Mouse (Mus musculus): ENCODE measurements around the gene Nckap5l. TPM values are rescaled to one million over a fixed set of nuclear protein-coding genes. Genes with fewer than 3 reads are reported as not detected.
A peak's percentile ranks its signal among the peaks of the same experiment; 100 is the strongest.
"Not testable (repeated sequence)": the region's sequence is repeated elsewhere in the genome, so short reads cannot be mapped to it uniquely, and the experiment has no call there.

The Nckap5l gene
- total RNA-seq, 2 experiments from 2014 or later, result 2.3 to 2.7 TPM

DNA sequence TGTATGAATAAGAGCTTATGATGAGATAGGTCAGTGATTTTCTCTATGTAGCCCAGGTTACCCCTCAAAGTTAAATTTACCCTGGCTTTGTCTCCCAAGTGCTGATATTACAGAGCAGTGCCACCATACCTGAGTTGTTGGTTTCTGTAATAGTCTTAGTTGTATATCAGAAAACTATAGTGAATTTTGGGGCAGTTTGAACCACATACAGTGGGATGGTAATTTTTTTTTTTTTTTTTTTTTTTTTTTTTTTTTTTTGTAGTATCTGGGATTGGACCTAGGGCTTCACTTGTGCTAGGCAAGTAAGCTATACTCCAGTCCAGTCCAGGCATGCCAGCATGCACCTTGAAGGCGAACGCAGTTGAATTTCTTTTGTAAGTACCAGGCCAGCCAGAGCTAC, 59.9 kb downstream of the Nckap5l start:
- intact Hi-C loops (cut with DNase I), result no loop called here

GRCm38 (mm10) chr15:99396875-99397274, 60.7 kb downstream of the Nckap5l start:
- DNase-seq, result peak; percentile 55
- intact Hi-C loops (cut with DNase I), result no loop called here
- H3K27ac ChIP-seq, result peak overlapping the region; percentile 50
- TF ChIP-seq CTCF (IDR thresholded peaks at IDR 0.05), result no peak
- peak overlapping the region; percentile 3; the same call in 1 of the 2 replicates for H3K4me3 ChIP-seq

More for the DNA sequence above, 59.9 kb downstream of the Nckap5l start:
- no peak for DNase-seq
- no peak for TF ChIP-seq CTCF (IDR thresholded peaks at IDR 0.05)
- Histone ChIP-seq H3K4me3 (no peak overlapping the region), H3K27ac (peak overlapping the region; percentile 55; the same call in 1 of the 2 replicates)

- no peak for DNase-seq
- no peak for TF ChIP-seq CTCF (IDR thresholded peaks at IDR 0.05)
- intact Hi-C loops (cut with DNase I), result no loop called here
- Histone ChIP-seq H3K4me3 (peak overlapping the region; percentile 3; the same call in 1 of the 2 replicates), H3K27ac (peak overlapping the region; percentile 50)
Observed at GRCm38 (mm10) chr15:99396462-99396861, 61.1 kb downstream of the Nckap5l start.

DNA sequence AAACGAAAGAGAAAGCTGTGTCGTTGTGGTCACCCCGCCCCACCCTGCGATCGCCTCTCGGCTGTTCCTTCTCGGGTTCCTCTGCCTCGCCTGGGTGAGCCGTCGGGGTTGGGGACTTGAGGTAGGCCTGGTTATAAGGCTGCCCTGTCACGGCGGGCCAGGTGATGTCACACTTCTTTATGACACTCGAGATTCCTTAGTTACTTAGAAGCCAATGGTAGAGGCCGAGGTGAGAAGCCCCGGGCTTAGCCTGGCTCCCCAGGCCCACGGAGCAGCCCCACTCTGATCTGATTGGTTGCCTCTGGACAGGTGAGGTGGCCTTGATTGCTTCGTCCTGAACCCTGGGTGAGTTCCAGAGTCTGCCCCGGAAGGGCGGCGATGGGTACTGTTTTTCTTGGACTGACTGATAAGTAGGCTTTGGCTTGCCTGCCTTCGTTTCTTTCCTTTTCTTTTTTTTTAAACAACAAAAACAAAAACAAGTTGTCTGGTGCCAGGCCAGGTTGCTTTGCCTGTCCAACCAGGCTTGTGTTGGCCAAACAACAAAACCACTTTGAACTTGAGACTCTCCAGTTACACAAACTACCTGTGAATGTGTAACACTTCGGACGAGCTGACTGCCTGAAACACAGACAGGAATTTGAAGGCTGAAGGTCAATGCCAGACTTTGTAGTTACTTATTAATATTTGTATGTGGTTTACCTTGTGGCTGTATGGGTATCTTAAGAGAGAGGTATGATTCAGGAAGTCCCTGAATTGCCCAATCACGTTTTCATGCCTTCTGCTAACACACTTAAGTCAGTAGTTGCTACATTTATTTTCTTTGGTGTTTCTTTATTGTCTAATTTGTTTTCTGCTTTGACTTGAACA, 63.9 kb downstream of the Nckap5l start:
- DNase-seq, result no peak

GRCm38 (mm10) chr15:99392486-99393385, 64.8 kb downstream of the Nckap5l start, which contains the start of gene Tmbim6:
Tmbim6 (plus strand) TSS chr15:99392882.
- peak within 1 kb of the TSS; percentile 93 for H3K4me3 ChIP-seq
- H3K27ac ChIP-seq, result peak within 1 kb of the TSS; percentile 99
- DNase-seq, result peak; percentile 99
- no peak for TF ChIP-seq CTCF (IDR thresholded peaks at IDR 0.05)
- intact Hi-C loops (cut with DNase I), result no loop called here

More for the DNA sequence above, 63.9 kb downstream of the Nckap5l start:
- H3K27ac ChIP-seq, result peak overlapping the region; percentile 99
- intact Hi-C loops (cut with DNase I), result no loop called here
- no peak for TF ChIP-seq CTCF (IDR thresholded peaks at IDR 0.05)
- H3K4me3 ChIP-seq, result peak overlapping the region; percentile 93

- no peak for TF ChIP-seq CTCF (IDR thresholded peaks at IDR 0.05)
- H3K4me3 ChIP-seq, result peak overlapping the region; percentile 93
- H3K27ac ChIP-seq, result peak overlapping the region; percentile 99
- DNase-seq, result no peak
- intact Hi-C loops (cut with DNase I), result no loop called here
Observed at GRCm38 (mm10) chr15:99391975-99392374, 65.6 kb downstream of the Nckap5l start.

DNA sequence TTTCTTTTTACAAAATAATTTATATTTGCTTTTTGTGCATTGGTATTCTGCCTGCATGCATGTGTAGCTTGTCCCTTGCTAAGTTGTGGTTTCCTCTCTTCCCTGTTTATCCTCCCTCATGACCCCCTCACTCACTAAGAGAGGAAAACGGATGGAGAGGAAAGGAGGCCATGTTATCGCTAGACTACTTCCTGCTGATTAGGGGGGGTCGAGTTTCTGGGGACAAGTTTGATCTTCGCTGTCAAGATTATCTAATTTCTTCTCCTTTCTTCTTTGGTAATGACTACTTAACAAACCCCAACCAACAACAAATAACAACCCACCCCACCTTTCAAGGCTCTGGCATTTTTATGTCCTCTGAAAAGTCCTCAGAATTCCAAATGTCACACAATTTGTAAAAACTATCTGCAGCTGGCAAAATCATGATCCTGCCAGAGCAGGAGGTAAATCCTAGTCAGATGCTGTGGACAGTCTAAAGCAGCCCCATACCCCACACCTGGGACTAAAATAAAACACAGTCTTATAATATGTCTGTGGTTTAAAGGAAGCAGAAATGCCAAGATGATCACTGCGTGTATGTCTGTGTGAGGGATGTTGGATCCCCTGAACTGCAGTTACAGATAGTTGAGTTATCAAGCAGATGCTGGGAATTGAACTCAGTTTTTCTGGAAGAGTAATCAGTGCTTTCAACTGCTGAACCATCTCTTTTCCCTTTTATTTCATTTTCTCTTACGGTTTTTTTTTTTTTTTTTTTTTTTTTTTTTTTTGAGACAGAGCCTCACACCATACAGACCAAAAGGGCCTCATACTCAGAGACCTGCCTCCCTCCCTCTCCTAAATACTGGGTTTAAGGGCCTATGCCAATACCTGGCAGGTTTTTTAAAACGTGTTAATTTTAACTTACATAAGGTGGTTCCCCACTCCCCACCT, 66.8 kb downstream of the Nckap5l start:
- no peak for TF ChIP-seq CTCF (IDR thresholded peaks at IDR 0.05)
- no peak for DNase-seq
- Histone ChIP-seq H3K4me3 (no peak overlapping the region), H3K27ac (no peak overlapping the region)
- intact Hi-C loops (cut with DNase I), result no loop called here

GRCm38 (mm10) chr15:99387976-99388375, 69.6 kb downstream of the Nckap5l start:
- intact Hi-C loops (cut with DNase I), result no loop called here
- H3K4me3 ChIP-seq, result no peak overlapping the region

DNA sequence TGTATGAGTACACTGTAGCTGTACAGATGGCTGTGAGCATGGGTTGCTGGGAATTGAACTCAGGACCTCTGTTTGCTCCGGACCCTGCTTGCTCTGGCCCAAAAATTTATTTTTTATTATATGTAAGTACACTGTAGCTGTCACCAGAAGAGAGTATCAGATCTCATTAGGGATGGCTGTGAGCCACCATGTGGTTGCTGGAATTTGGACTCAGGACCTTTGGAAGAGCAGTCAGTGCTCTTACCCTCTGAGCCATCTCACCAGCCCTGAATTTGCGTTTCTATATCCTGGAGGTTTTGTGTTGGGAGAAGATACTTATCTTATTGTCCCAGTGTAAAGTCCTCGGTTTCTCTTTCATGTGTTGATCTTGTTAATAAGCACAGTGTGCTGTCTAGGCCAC, 70.8 kb downstream of the Nckap5l start:
- intact Hi-C loops (cut with DNase I), result no loop called here
- DNase-seq, result no peak
- Histone ChIP-seq H3K27ac (no peak overlapping the region), H3K4me3 (no peak overlapping the region)
- TF ChIP-seq CTCF (IDR thresholded peaks at IDR 0.05), result no peak

More at GRCm38 (mm10) chr15:99387976-99388375, 69.6 kb downstream of the Nckap5l start:
- no peak overlapping the region; the same call in 1 of the 2 replicates for H3K27ac ChIP-seq
- no peak for TF ChIP-seq CTCF (IDR thresholded peaks at IDR 0.05)
- DNase-seq, result peak; percentile 39

DNA sequence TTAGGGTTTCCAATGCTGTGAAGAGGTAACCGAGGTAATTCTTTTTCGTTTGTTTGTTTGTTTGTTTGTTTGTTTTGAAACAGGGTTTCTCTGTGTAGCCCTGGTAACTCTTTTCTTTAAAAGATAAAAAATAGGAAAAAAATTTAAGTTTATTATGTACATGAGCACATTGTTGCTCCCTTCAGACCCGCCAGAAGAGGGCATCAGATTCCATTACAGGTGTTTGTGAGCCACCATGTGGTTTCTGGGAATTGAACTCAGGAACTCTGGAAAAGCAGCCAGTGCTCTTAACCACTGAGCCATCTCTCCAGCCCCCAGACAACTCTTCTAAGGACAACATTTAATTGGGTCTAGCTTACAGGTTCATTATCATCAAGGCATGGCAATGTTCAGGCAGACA, 71.4 kb downstream of the Nckap5l start:
- H3K27ac ChIP-seq; intact Hi-C loops (cut with DNase I); H3K4me3 ChIP-seq; DNase-seq: not testable (repeated sequence)
- peak; percentile 38 for TF ChIP-seq CTCF (IDR thresholded peaks at IDR 0.05)

DNA sequence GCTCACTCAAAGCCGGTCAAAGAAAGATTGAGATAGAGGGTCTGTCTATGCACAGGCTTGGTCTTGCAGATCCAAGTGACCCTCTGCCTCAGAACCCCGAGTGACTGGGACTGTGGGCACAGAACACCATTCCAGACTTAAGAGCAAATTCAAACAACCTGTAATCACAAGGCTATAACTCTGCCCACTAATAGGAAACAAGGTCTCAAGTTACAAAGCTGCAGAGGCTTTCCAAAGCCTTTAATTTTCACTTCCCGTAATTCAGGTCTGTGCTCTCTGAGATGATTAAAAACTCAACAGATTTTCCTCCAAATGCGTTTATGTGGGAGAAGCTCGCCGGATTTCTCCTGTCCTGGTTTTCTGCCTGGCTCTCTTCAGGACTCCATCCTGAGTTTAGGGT, 73.5 kb downstream of the Nckap5l start:
- H3K27ac ChIP-seq, result no peak overlapping the region
- intact Hi-C loops (cut with DNase I), result no loop called here
- no peak for TF ChIP-seq CTCF (IDR thresholded peaks at IDR 0.05)
- no peak overlapping the region for H3K4me3 ChIP-seq
- no peak for DNase-seq

DNA sequence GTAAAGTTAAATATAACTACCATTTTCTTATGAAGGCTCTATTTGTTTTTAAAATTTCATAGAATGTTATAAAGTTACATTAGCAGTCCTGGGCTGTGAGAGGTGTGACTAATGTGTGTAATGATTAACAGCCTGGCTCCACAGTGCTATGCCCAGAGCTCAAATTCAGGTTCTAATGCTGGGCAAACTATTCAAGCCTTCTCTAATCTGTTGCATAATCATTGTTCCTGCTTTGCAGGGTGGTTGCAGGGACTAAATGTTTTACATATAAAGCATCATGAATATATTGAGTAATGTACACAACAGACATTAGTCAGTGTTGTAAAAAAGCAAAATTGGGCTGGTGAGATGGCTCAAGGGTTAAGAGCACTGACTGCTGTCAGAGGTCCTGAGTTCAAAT, 74.7 kb downstream of the Nckap5l start:
- intact Hi-C loops (cut with DNase I), result no loop called here
- no peak overlapping the region for H3K27ac ChIP-seq
- H3K4me3 ChIP-seq, result no peak overlapping the region
- no peak for DNase-seq
- no peak for TF ChIP-seq CTCF (IDR thresholded peaks at IDR 0.05)

All from gastrocnemius, adult 2 months (tissue).